Comparison of ENCODE assay signal across 8 mouse cellular contexts in genomic region chr11:99149898-99150757, GRCm38 (mm10). TPM values are rescaled to one million over a fixed set of nuclear protein-coding genes. Genes with fewer than 3 reads are reported as not detected.
A peak's percentile ranks its signal among the peaks of the same experiment; 100 is the strongest.
DNase-seq lines count a peak whose midpoint lies in the region; ATAC-seq and TF ChIP-seq lines count a peak whose summit lies in the region.

No protein-coding gene starts in this region.

- H3K9ac ChIP-seq in forebrain, embryonic 12.5 days: no peak overlapping the region
- H3K9ac ChIP-seq in lung, embryonic 14.5 days: no peak overlapping the region

- H3K36me3 ChIP-seq in G1E (replicated peaks): no peaks in the 10 kb centered on the region
- H3K36me3 ChIP-seq in forebrain, embryonic 12.5 days (replicated peaks): no peaks in the 10 kb centered on the region
- H3K36me3 ChIP-seq in lung, embryonic 14.5 days (ENCODE audit: insufficient read depth): no peaks in the 10 kb centered on the region

- H3K9me3 ChIP-seq in G1E (replicated peaks): no peaks in the 10 kb centered on the region
- H3K9me3 ChIP-seq in forebrain, embryonic 12.5 days: no peaks in the 10 kb centered on the region
- H3K9me3 ChIP-seq in lung, embryonic 14.5 days (ENCODE audit: low read depth, low read length): no peaks in the 10 kb centered on the region

- no peak overlapping the region for H3K4me2 ChIP-seq in forebrain, embryonic 12.5 days
- H3K4me2 ChIP-seq in lung, embryonic 14.5 days: peak overlapping the region; percentile 40; the same call in 1 of the 2 replicates

- ATAC-seq in G1E (ENCODE audit: extremely low read depth, insufficient number of reproducible peaks, low FRiP score, poor library complexity, severe bottlenecking): 0 out of 2 replicates have a peak, but pooled peaks have one; percentile 15
- 0 out of 2 replicates have a peak, but pooled peaks have one; percentile 31 for ATAC-seq in forebrain, embryonic 12.5 days (ENCODE audit: low FRiP score)
- peak; percentile 41; the same call in 1 of the 2 replicates for ATAC-seq in lung, embryonic 14.5 days (ENCODE audit: insufficient read depth)

- H3K4me3 ChIP-seq in G1E (ENCODE audit: low read depth, low read length): no peak overlapping the region
- no peak overlapping the region for H3K4me3 ChIP-seq in forebrain, embryonic 12.5 days (replicated peaks)
- H3K4me3 ChIP-seq in lung, embryonic 14.5 days (ENCODE audit: low read depth, low read length): no peak overlapping the region

- intact Hi-C loops in heart, postnatal 25 days (cut with DNase I): loop anchor here (2.0 to 5.0 kb wide), 4 partner anchors 83 to 223 kb away; partner anchors contain the start of genes Igfbp4 and Rara

- no peak overlapping the region for H3K27ac ChIP-seq in forebrain, embryonic 12.5 days
- peak overlapping the region; percentile 42; the same call in 1 of the 2 replicates for H3K27ac ChIP-seq in lung, embryonic 14.5 days (ENCODE audit: low read depth)

- WGBS in forebrain, embryonic 12.5 days: 54% methylated on average over 19 of the region's 19 CpGs
- 47% methylated on average over 19 of the region's 19 CpGs for WGBS in large intestine, adult 2 months
- 46% methylated on average over 19 of the region's 19 CpGs for WGBS in lung, embryonic 14.5 days

- DNase-seq in G1E (ENCODE audit: low spot score): peak; percentile 47
- peak; percentile 35 for DNase-seq in c-Kit-negative CD71-positive TER-119-positive erythroid progenitor cells, embryonic 14.5 days (ENCODE audit: low read depth, low spot score)
- DNase-seq in heart, postnatal 25 days (ENCODE audit: low spot score): peak; percentile 59
- DNase-seq in large intestine, adult 2 months (ENCODE audit: low read depth, low spot score): peak; percentile 19
- peak; percentile 94 for DNase-seq in lung, embryonic 14.5 days
- DNase-seq in retina, adult 2 months (ENCODE audit: low read depth, low spot score): peak; percentile 47
- peak; percentile 90 for DNase-seq in thymus, postnatal 25 days

- TF ChIP-seq CTCF in G1E (IDR thresholded peaks at IDR 0.05; ENCODE audit: low read depth, low read length): peak; percentile 98
- TF ChIP-seq CTCF in lung, embryonic 14.5 days (IDR thresholded peaks at IDR 0.05; ENCODE audit: low read depth): peak; percentile 99

- H3K27me3 ChIP-seq in G1E (ENCODE audit: insufficient read depth, low read length): peaks cover 52% of the 10 kb centered on the region
- no peaks in the 10 kb centered on the region for H3K27me3 ChIP-seq in forebrain, embryonic 12.5 days
- H3K27me3 ChIP-seq in lung, embryonic 14.5 days (ENCODE audit: insufficient read depth, low read length): no peaks in the 10 kb centered on the region

- peaks cover 4% of the 10 kb centered on the region for H3K4me1 ChIP-seq in G1E (ENCODE audit: insufficient read depth, low read depth, low read length)
- H3K4me1 ChIP-seq in forebrain, embryonic 12.5 days: peaks cover 28% of the 10 kb centered on the region
- H3K4me1 ChIP-seq in lung, embryonic 14.5 days (ENCODE audit: insufficient read depth): peaks cover 33% of the 10 kb centered on the region

RNA-seq across cellular contexts. Expression of gene Ccr7, which starts 4.7 kb away (rescaled TPM):
- total RNA-seq in G1E (2014; fragmentation: Nextera tagmentation) (not detected in 2 replicates), G1E (2017) (0.11 TPM in 1 of 2 replicates, not detected in the other)
- polyA plus RNA-seq in G1E (2012): not detected in 2 replicates
- polyA plus RNA-seq in forebrain, embryonic 12.5 days (2016; fragmentation: Nextera tagmentation; extraction: Ambion mirVana): 0.19 TPM in 1 of 2 replicates, not detected in the other
- total RNA-seq in heart, postnatal 25 days (2021): under 1 TPM; 0.29 to 0.64 TPM
- 5.8 and 7.7 TPM in 2 replicates for polyA plus RNA-seq in large intestine, adult 2 months (2012; rRNA removed)
- 0.30 and 0.45 TPM in 2 replicates for polyA plus RNA-seq in lung, embryonic 14.5 days (2014; fragmentation: Nextera tagmentation; extraction: Ambion mirVana)

Comparison
In these comparisons a context has a peak if more than half of its experiments do, and no peak if none do; other contexts are left out.
1. DNase-seq: peak in every context shown above with its lines; median percentile 94 in lung, embryonic 14.5 days; 90 in thymus, postnatal 25 days; 59 in heart, postnatal 25 days; 47 in G1E; 47 in retina, adult 2 months; 35 in c-Kit-negative CD71-positive TER-119-positive erythroid progenitor cells, embryonic 14.5 days; 19 in large intestine, adult 2 months.